Mouse (Mus musculus) neural tube, embryonic 14.5 days (tissue): Measurements from ENCODE around the gene Retsat. TPM values are rescaled to one million over a fixed set of nuclear protein-coding genes. Genes with fewer than 3 reads are reported as not detected.

Experiments used
- ATAC-seq: fragments of 200-750 bp; cut with Nextera tagmentation; 2 replicates; pipeline ENCODE4 v1.8.0; 2017; ENCODE audit warnings: low read depth, mild to moderate bottlenecking, moderate TSS enrichment, moderate library complexity
- H3K27ac ChIP-seq: fragments of 300-500 bp; sonication (generic); 2 replicates; pipeline ENCODE4 v1.5.1; 2014; ENCODE audit warnings: low read depth, mild to moderate bottlenecking, control low read depth, low read length, moderate library complexity, mixed read lengths
- H3K27me3 ChIP-seq: fragments of 300-500 bp; sonication (generic); 2 replicates; pipeline ENCODE4 v1.6.1; 2014; ENCODE audit warnings: low read length; ENCODE audit not compliant: control insufficient read depth, insufficient read depth
- H3K36me3 ChIP-seq: fragments of 300-500 bp; sonication (generic); 2 replicates; pipeline ENCODE4 v1.6.1; 2014; ENCODE audit warnings: low read length, mixed read lengths; ENCODE audit not compliant: control insufficient read depth, insufficient read depth
- H3K4me1 ChIP-seq: fragments of 300-500 bp; sonication (generic); 2 replicates; pipeline ENCODE4 v1.6.1; 2014; ENCODE audit warnings: low read length; ENCODE audit not compliant: control insufficient read depth, insufficient read depth
- H3K4me2 ChIP-seq: fragments of 300-500 bp; sonication (generic); 2 replicates; pipeline ENCODE4 v1.6.1; 2014; ENCODE audit warnings: mild to moderate bottlenecking, low read depth, low read length, control low read depth
- H3K4me3 ChIP-seq: fragments of 300-500 bp; sonication (generic); 2 replicates; pipeline ENCODE4 v1.5.1; 2014; ENCODE audit warnings: low read depth, low read length, control low read depth, mixed read lengths
- H3K9ac ChIP-seq: fragments of 300-500 bp; sonication (generic); replicated peaks from 2 replicates; pipeline ENCODE4 v1.6.1; 2014; ENCODE audit warnings: low read depth, mild to moderate bottlenecking, control low read depth, low read length, mixed read lengths
- H3K9me3 ChIP-seq: fragments of 300-500 bp; sonication (generic); 2 replicates; pipeline ENCODE4 v1.6.1; 2016; ENCODE audit warnings: low read length; ENCODE audit not compliant: control insufficient read depth
- WGBS: fragments of 180-500 bp; shearing (Covaris S2); extraction: QIAGEN DNeasy Blood & Tissue Kit; methylation state at CpG from one replicate; pipeline ENCODE4 v1.1.7; 2014; 5-methylcytosine and 5-hydroxymethylcytosine counted together
- polyA plus RNA-seq: library from polyadenylated mRNA; unstranded; fragments of >200 nt; fragmentation: Nextera tagmentation; extraction: Ambion mirVana; gene quantifications from 2 replicates; pipeline ENCODE4 v1.2.1, GENCODE M21; 2014

Gene Retsat
- polyA plus RNA-seq, 1 experiment from 2014 or later: 3.9 TPM

GRCm38 (mm10) chr6:72627276-72627675 lies 29.0 kb downstream of the Retsat start:
- Histone ChIP-seq H3K27me3 (no peaks in the 10 kb centered on the region), H3K9ac (no peak overlapping the region; the same call in 1 of the 2 replicates), H3K27ac (no peak overlapping the region), H3K4me3 (no peak overlapping the region), H3K9me3 (no peaks in the 10 kb centered on the region), H3K4me2 (no peak overlapping the region), H3K4me1 (no peaks in the 10 kb centered on the region), H3K36me3 (0 out of 2 replicates have a peak, but pooled peaks cover 3% of the 10 kb centered on the region)
- 81% methylated on average over 16 of the region's 16 CpGs for WGBS
- ATAC-seq: no peak

- no peak overlapping the region for H3K4me2 ChIP-seq
- 96% methylated on average over 2 of the region's 2 CpGs for WGBS
- no peak overlapping the region for H3K9ac ChIP-seq
- H3K4me3 ChIP-seq: no peak overlapping the region
- no peaks in the 10 kb centered on the region for H3K27me3 ChIP-seq
- H3K27ac ChIP-seq: no peak overlapping the region
- H3K36me3 ChIP-seq: 0 out of 2 replicates have a peak, but pooled peaks cover 3% of the 10 kb centered on the region
- no peak for ATAC-seq
- no peaks in the 10 kb centered on the region for H3K4me1 ChIP-seq
- H3K9me3 ChIP-seq: no peaks in the 10 kb centered on the region
Measured at GRCm38 (mm10) chr6:72630370-72630769, 32.1 kb downstream of the Retsat start.

GRCm38 (mm10) chr6:72630961-72631360 lies 32.7 kb downstream of the Retsat start:
- no peak overlapping the region for H3K9ac ChIP-seq

DNA sequence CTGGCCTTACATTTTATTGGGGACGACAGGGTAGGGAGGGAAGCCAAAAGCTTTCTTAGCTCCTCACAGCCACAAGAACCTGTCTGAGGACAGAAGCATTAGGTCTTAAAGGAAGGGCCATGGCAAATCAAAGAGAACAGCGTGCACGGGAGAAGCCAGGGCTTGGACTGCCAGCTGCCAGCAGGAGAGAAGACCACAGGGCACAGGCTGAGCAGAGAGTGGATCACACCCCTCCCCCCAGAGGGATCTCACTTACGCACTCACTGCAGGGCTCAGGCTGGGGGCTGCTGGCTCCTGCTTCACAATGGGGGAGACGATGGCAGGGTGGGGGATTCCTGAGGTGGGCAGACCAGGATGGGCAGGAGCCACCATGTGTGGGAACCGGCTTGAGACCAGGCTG lies 33.4 kb downstream of the Retsat start:
- no peaks in the 10 kb centered on the region for H3K4me1 ChIP-seq
- 69% methylated on average over 6 of the region's 6 CpGs for WGBS
- no peak overlapping the region for H3K27ac ChIP-seq
- no peak for ATAC-seq
- no peak overlapping the region for H3K9ac ChIP-seq
- no peaks in the 10 kb centered on the region for H3K9me3 ChIP-seq
- no peak overlapping the region for H3K4me3 ChIP-seq
- H3K27me3 ChIP-seq: no peaks in the 10 kb centered on the region
- no peak overlapping the region for H3K4me2 ChIP-seq
- 0 out of 2 replicates have a peak, but pooled peaks cover 3% of the 10 kb centered on the region for H3K36me3 ChIP-seq

More at GRCm38 (mm10) chr6:72630961-72631360, 32.7 kb downstream of the Retsat start:
- Histone ChIP-seq H3K27ac (no peak overlapping the region), H3K4me2 (no peak overlapping the region), H3K36me3 (0 out of 2 replicates have a peak, but pooled peaks cover 3% of the 10 kb centered on the region), H3K9me3 (no peaks in the 10 kb centered on the region), H3K27me3 (no peaks in the 10 kb centered on the region), H3K4me1 (no peaks in the 10 kb centered on the region), H3K4me3 (no peak overlapping the region)
- no peak for ATAC-seq
- 91% methylated on average over 14 of the region's 14 CpGs for WGBS

- WGBS: 79% methylated on average over 10 of the region's 10 CpGs
Measured at GRCm38 (mm10) chr6:72634311-72634710, 36.0 kb downstream of the Retsat start.

GRCm38 (mm10) chr6:72635760-72636431 lies 37.6 kb downstream of the Retsat start:
- whole genome bisulfite sequencing: 51% methylated on average over 12 of the region's 12 CpGs
- H3K9me3 ChIP-seq: no peaks in the 10 kb centered on the region
- H3K4me2 ChIP-seq: no peak overlapping the region
- H3K4me3 ChIP-seq: no peak overlapping the region
- no peaks in the 10 kb centered on the region for H3K36me3 ChIP-seq
- no peaks in the 10 kb centered on the region for H3K27me3 ChIP-seq
- no peaks in the 10 kb centered on the region for H3K4me1 ChIP-seq
- ATAC-seq: peak; percentile 47; the same call in 1 of the 2 replicates
- H3K27ac ChIP-seq: no peak overlapping the region
- no peak overlapping the region for H3K9ac ChIP-seq

More at GRCm38 (mm10) chr6:72634311-72634710, 36.0 kb downstream of the Retsat start:
- Histone ChIP-seq H3K27ac (no peak overlapping the region), H3K9ac (no peak overlapping the region), H3K4me2 (no peak overlapping the region), H3K4me1 (no peaks in the 10 kb centered on the region), H3K4me3 (no peak overlapping the region), H3K9me3 (no peaks in the 10 kb centered on the region), H3K36me3 (no peaks in the 10 kb centered on the region), H3K27me3 (no peaks in the 10 kb centered on the region)
- no peak for ATAC-seq

GRCm38 (mm10) chr6:72636940-72637339 lies 38.7 kb downstream of the Retsat start:
- H3K9ac ChIP-seq: no peak overlapping the region
- ATAC-seq: no peak
- 92% methylated on average over 3 of the region's 3 CpGs for WGBS

GRCm38 (mm10) chr6:72641218-72641954 lies 43.1 kb downstream of the Retsat start:
- Histone ChIP-seq H3K27me3 (no peaks in the 10 kb centered on the region), H3K27ac (no peak overlapping the region), H3K4me1 (no peaks in the 10 kb centered on the region), H3K9me3 (no peaks in the 10 kb centered on the region), H3K9ac (no peak overlapping the region), H3K4me2 (no peak overlapping the region), H3K36me3 (no peaks in the 10 kb centered on the region), H3K4me3 (no peak overlapping the region)
- 80% methylated on average over 18 of the region's 18 CpGs for WGBS
- ATAC-seq: no peak

More at GRCm38 (mm10) chr6:72636940-72637339, 38.7 kb downstream of the Retsat start:
- Histone ChIP-seq H3K4me1 (no peaks in the 10 kb centered on the region), H3K27me3 (no peaks in the 10 kb centered on the region), H3K36me3 (no peaks in the 10 kb centered on the region), H3K4me2 (no peak overlapping the region), H3K27ac (no peak overlapping the region), H3K9me3 (no peaks in the 10 kb centered on the region), H3K4me3 (no peak overlapping the region)

- Histone ChIP-seq H3K36me3 (no peaks in the 10 kb centered on the region), H3K9me3 (no peaks in the 10 kb centered on the region), H3K9ac (no peak overlapping the region), H3K4me3 (no peak overlapping the region), H3K27ac (no peak overlapping the region), H3K4me2 (no peak overlapping the region), H3K27me3 (no peaks in the 10 kb centered on the region), H3K4me1 (no peaks in the 10 kb centered on the region)
- ATAC-seq: no peak
- 81% methylated on average over 4 of the region's 4 CpGs for WGBS
Measured at GRCm38 (mm10) chr6:72644576-72644975, 46.3 kb downstream of the Retsat start.
